Mouse (Mus musculus) kidney, embryonic 14.5 days (tissue): ENCODE results near the gene Exoc3. TPM values are rescaled to one million over a fixed set of nuclear protein-coding genes. Genes with fewer than 3 reads are reported as not detected.
A peak's percentile ranks its signal among the peaks of the same experiment; 100 is the strongest.

Experiments
- ATAC-seq: fragments of 200-750 bp; cut with Nextera tagmentation; 2 replicates; pipeline ENCODE4 v1.8.0; 2017; ENCODE audit warnings: moderate number of reproducible peaks, mild to moderate bottlenecking, moderate TSS enrichment, moderate library complexity; ENCODE audit not compliant: low FRiP score, low TSS enrichment
- H3K27ac ChIP-seq: fragments of 300-500 bp; sonication (generic); 2 replicates; pipeline ENCODE4 v1.5.1; 2014; ENCODE audit warnings: low read depth, mild to moderate bottlenecking, low read length, moderate library complexity, mixed read lengths
- H3K27me3 ChIP-seq: fragments of 300-500 bp; sonication (generic); 2 replicates; pipeline ENCODE4 v1.6.1; 2014; ENCODE audit warnings: mild to moderate bottlenecking, low read length; ENCODE audit not compliant: control insufficient read depth, insufficient read depth
- H3K36me3 ChIP-seq: fragments of 300-500 bp; sonication (generic); 2 replicates; pipeline ENCODE4 v1.6.1; 2014; ENCODE audit warnings: low read length, mixed read lengths; ENCODE audit not compliant: control insufficient read depth, insufficient read depth
- H3K4me1 ChIP-seq: fragments of 300-500 bp; sonication (generic); 2 replicates; pipeline ENCODE4 v1.6.1; 2014; ENCODE audit warnings: low read length, mixed read lengths; ENCODE audit not compliant: control insufficient read depth, insufficient read depth
- H3K4me2 ChIP-seq: fragments of 300-500 bp; sonication (generic); replicated peaks from 2 replicates; pipeline ENCODE4 v1.6.1; 2014; ENCODE audit warnings: low read depth, mild to moderate bottlenecking, low read length
- H3K4me3 ChIP-seq: fragments of 300-500 bp; sonication (generic); 2 replicates; pipeline ENCODE4 v1.5.1; 2014; ENCODE audit warnings: mild to moderate bottlenecking, low read length
- H3K9ac ChIP-seq: fragments of 300-500 bp; sonication (generic); 2 replicates; pipeline ENCODE4 v1.6.1; 2014; ENCODE audit warnings: low read depth, mild to moderate bottlenecking, low read length, moderate library complexity
- H3K9me3 ChIP-seq: fragments of 300-500 bp; sonication (generic); 2 replicates; pipeline ENCODE4 v1.6.1; 2016; ENCODE audit warnings: low read length; ENCODE audit not compliant: control insufficient read depth
- WGBS: fragments of 180-500 bp; shearing (Covaris S2); extraction: QIAGEN DNeasy Blood & Tissue Kit; methylation state at CpG from one replicate; pipeline ENCODE4 v1.1.7; 2014; 5-methylcytosine and 5-hydroxymethylcytosine counted together
- polyA plus RNA-seq: library from polyadenylated mRNA; unstranded; fragments of >200 nt; fragmentation: Nextera tagmentation; extraction: Ambion mirVana; gene quantifications from 2 replicates; pipeline ENCODE4 v1.2.1, GENCODE M21; 2014

Gene Exoc3
- polyA plus RNA-seq, 1 experiment from 2014 or later: 83.2 TPM

GRCm38 (mm10) chr13:74121795-74122330, 86.7 kb downstream of the Exoc3 start:
- H3K4me3 ChIP-seq: no peak overlapping the region
- peaks cover 6% of the 10 kb centered on the region; the same call in 1 of the 2 replicates for H3K4me1 ChIP-seq
- H3K27me3 ChIP-seq: peaks cover 43% of the 10 kb centered on the region
- no peak overlapping the region for H3K9ac ChIP-seq
- peak overlapping the region; percentile 84; the same call in 1 of the 2 replicates for H3K4me2 ChIP-seq
- WGBS: 35% methylated on average over 14 of the region's 14 CpGs
- H3K9me3 ChIP-seq: no peaks in the 10 kb centered on the region
- no peak overlapping the region for H3K27ac ChIP-seq
- no peak for ATAC-seq
- H3K36me3 ChIP-seq: no peaks in the 10 kb centered on the region

GRCm38 (mm10) chr13:74121141-74121602, 87.4 kb downstream of the Exoc3 start, which contains the start of gene Slc9a3:
Gene Slc9a3 (plus strand): TSS chr13:74121457.
- Histone ChIP-seq H3K9ac (peak within 1 kb of the TSS; percentile 34; the same call in 1 of the 2 replicates), H3K4me3 (peak within 1 kb of the TSS; percentile 39), H3K27me3 (peaks cover 43% of the 10 kb centered on the region), H3K27ac (no peak within 1 kb of the TSS), H3K36me3 (no peaks in the 10 kb centered on the region), H3K4me2 (peak within 1 kb of the TSS; percentile 84), H3K4me1 (peaks cover 6% of the 10 kb centered on the region; the same call in 1 of the 2 replicates), H3K9me3 (no peaks in the 10 kb centered on the region)
- peak; percentile 24; the same call in 1 of the 2 replicates for ATAC-seq
- under 1% methylated on average over 35 of the region's 35 CpGs for WGBS

Other genes with a start within 250 kb of the Exoc3 start
- gene Zdhhc11, start 244.9 kb downstream of the Exoc3 start, polyA plus RNA-seq: not detected in 2 replicates
- gene Tppp, start 199.3 kb downstream of the Exoc3 start, polyA plus RNA-seq: 0.31 and 0.55 TPM in 2 replicates
- gene Cep72, start 146.4 kb downstream of the Exoc3 start, polyA plus RNA-seq: 12.6 and 20.9 TPM in 2 replicates
- 0.16 and 0.23 TPM in 2 replicates for gene Slc9a3, start 87.3 kb downstream of the Exoc3 start, polyA plus RNA-seq
- 0.39 and 0.65 TPM in 2 replicates for gene Ahrr, start 83.6 kb upstream of the Exoc3 start, polyA plus RNA-seq
- 163 and 185 TPM in 2 replicates for gene Pdcd6, start 108.8 kb upstream of the Exoc3 start, polyA plus RNA-seq
- gene Sdha, start 141.5 kb upstream of the Exoc3 start, polyA plus RNA-seq: 162 and 268 TPM in 2 replicates
- gene Ccdc127, start 141.6 kb upstream of the Exoc3 start, polyA plus RNA-seq: 53.2 and 55.5 TPM in 2 replicates
- gene Lrrc14b, start 155.3 kb upstream of the Exoc3 start, polyA plus RNA-seq: not detected in 2 replicates
- gene Zfp72, start 182.1 kb upstream of the Exoc3 start, polyA plus RNA-seq: 7.8 and 7.9 TPM in 2 replicates
- 59.8 and 61.6 TPM in 2 replicates for gene Ftl1-ps1, start 191.0 kb upstream of the Exoc3 start, polyA plus RNA-seq